Mouse (Mus musculus) megakaryocyte, embryonic 14.5 days (primary cell): ENCODE measurements around the gene B230118H07Rik.

Source experiments
- FLI1 ChIP-seq: IDR thresholded peaks from 2 replicates; pipeline ENCODE4 v1.6.1; 2012; ENCODE audit warnings: low read length, inconsistent platforms, mixed read lengths
- GATA1 ChIP-seq: IDR thresholded peaks from 3 replicates; pipeline ENCODE4 v1.6.1; 2012; ENCODE audit warnings: mixed read lengths, low read length, inconsistent platforms, borderline replicate concordance

- TF ChIP-seq GATA1 (no peak), FLI1 (no peak)
Observed at GRCm38 (mm10) chr2:101520503-101520902, 128.8 kb downstream of the B230118H07Rik start.
